Mouse (Mus musculus): ENCODE data around the gene Slc26a6.

DNA sequence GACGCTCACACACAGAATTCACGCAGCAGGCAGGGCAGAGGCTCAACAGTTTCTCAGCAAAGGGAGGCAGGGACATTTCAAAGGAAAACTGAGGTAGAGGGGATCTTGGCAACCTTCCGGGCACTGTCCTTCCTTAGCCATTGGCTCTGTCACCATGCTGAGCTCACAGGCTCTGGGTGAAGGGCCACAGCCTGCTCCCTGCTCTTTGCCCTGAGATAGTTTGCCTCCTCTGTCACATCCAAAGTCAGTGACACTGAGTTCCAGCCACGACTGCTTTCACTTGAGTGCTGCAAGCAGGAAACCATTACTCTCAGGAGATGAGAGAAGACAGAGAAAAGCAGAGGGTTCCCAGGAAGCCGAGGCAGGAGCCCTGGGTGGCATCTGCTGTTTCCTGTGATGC is 33.0 kb upstream of the Slc26a6 start:
- TF ChIP-seq POLR2A (IDR thresholded peaks at IDR 0.05; ENCODE audit: extremely low read depth, insufficient read depth, low read length) (no peak), CTCF (IDR thresholded peaks at IDR 0.05; ENCODE audit: low read depth, low read length) (no peak)

Measured in liver, adult 2 months (tissue).